Mouse (Mus musculus): Measurements from ENCODE around the gene Gm10439.
"Not testable (repeated sequence)": the region's sequence is repeated elsewhere in the genome, so short reads cannot be mapped to it uniquely, and the experiment has no call there.

Gene Gm10439

GRCm38 (mm10) chrX:149594270-149594669, at the start of gene Gm10439:
Gene Gm10439, plus strand, starts transcription at chrX:149594570.
- H3K4me3 ChIP-seq (replicated peaks; ENCODE audit: low read length); H3K36me3 ChIP-seq (ENCODE audit: insufficient read depth, low read length); H3K27me3 ChIP-seq (ENCODE audit: insufficient read depth, low read length); H3K4me1 ChIP-seq (replicated peaks; ENCODE audit: low read depth, low read length); H3K9me3 ChIP-seq (ENCODE audit: low read length): not testable (repeated sequence)

All from E14TG2a.4 (cell line).